Mouse (Mus musculus) heart, postnatal 36 days (tissue): ENCODE data around the gene Sh3gl1. TPM values are rescaled to one million over a fixed set of nuclear protein-coding genes. Genes with fewer than 3 reads are reported as not detected.
"Not testable (repeated sequence)": the region's sequence is repeated elsewhere in the genome, so short reads cannot be mapped to it uniquely, and the experiment has no call there.

ENCODE experiments used
- DNase-seq, 2 experiments: peaks; one replicate each; pipeline ENCODE4 v3.0.0; 2021 to 2022
- intact Hi-C: fragments of 180-260 bp; cut with DNase I; formaldehyde crosslinking; loops from one replicate; pipeline ENCODE4 v1.15.1; 2025
- total RNA-seq, 2 experiments: library from RNA; stranded (reverse); gene quantifications; 2 replicates each; pipeline ENCODE4 v1.2.3; 2021

The Sh3gl1 gene
- total RNA-seq = 10 to 100 TPM; 15.4 to 17.3 TPM

DNA sequence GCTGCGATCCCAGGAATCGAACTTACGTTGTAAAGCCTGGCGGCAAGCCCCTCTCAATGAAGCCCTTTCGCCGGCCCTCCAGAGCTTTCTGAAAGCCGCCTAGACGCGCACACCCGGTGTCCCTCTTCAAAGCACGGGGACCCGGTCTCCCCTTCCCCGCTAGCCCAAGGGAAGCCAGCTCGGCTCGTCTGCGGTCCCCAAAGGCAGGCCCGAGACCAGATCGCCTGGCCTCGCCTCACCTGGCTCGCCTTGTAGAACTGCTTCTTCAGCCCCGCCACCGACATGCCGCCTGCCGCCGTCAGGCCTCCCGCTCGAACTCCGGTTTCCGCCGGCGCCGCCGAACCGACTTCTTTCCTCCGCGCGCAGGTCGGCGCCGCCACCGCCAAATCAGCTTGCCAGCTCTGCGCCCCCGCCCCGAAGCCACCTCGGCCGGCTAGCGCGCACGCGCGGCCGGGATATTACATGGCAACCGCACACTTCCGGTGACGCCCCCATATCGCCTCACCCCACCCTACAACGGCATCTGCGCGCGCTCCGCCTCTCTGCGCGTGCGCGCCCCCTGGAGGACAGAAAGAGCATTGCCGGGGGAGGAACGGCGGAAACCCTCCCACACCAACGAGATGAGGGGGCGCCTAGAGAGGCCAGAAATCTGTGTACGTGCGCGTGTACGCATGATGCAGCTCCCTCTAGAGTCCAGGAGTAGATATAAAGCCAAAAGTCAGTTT lies at the start of gene Sh3gl1:
Sh3gl1 (minus strand) TSS at position 460 of the 725 bp plus-strand sequence.
- DNase-seq = peak; percentile 99 to 100
- intact Hi-C loops = loop anchor here (5.0 kb wide), 1 partner anchor 79 kb away; the partner anchor contains the start of gene Yju2

DNA sequence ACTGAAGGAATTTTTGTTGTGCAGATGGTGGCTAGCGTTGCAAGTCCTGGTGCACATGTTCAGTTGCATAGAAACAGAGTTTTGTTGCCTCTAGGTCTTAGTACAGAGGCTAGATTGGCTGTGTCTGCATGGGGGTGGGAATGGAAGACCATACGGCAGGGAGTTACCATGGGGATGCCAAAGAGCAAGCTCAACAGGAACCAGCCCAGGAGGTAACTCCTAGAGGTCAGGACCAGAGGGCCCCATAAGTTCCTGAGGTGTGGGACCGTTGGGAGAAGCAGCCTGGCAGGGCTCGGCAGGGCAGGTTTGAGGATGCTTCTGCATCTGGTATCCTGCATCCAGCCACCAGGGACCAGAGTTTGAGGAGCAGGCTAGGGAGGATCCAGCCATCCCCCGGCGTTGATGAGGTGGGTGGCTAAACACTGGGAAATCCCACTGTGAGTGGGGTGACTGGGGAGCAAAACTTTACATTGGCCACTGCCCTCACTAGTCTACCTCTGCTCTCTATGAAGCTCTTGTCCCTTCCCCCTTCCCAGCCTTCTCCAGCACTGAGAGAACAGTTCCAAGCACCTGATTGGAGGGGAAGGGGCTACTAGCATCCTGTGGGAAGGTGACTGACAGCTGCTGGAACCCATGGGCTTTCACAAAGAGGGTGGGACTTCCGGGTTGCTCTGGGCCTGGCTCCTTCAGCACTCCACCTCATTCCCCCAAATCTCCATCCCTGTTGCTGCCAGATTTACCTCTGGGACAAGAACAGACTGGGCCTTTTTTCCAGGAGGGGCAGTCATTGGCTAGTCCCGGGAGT lies 44.5 kb upstream of the Sh3gl1 start:
- no peak for DNase-seq
- intact Hi-C loops = loop anchor here (2.0 kb wide), 1 partner anchor 16 kb away; no protein-coding TSS in a partner anchor

DNA sequence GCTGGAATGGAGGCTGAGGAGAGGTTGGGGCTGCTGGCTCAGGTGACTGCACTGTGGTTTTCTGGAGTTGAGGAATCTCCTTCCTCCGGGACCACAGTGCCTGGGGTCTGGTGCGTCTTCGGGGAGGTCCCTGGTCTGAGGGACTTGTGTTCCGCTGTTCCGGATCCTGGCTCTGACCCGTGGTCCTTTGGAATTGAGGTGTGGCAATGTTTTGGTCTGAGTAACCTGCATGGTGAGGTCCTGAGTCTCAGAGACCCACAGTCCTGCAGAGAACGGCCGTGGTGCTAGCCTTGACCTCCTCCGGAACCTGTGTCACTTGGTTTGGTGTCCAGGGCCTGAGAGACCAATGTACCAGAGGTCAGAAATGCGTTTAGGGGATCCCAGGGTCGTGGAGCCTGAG lies 43.5 kb upstream of the Sh3gl1 start:
- no peak for DNase-seq
- intact Hi-C loops = loop anchor here (2.0 kb wide), 1 partner anchor 17 kb away; no protein-coding TSS in a partner anchor

DNA sequence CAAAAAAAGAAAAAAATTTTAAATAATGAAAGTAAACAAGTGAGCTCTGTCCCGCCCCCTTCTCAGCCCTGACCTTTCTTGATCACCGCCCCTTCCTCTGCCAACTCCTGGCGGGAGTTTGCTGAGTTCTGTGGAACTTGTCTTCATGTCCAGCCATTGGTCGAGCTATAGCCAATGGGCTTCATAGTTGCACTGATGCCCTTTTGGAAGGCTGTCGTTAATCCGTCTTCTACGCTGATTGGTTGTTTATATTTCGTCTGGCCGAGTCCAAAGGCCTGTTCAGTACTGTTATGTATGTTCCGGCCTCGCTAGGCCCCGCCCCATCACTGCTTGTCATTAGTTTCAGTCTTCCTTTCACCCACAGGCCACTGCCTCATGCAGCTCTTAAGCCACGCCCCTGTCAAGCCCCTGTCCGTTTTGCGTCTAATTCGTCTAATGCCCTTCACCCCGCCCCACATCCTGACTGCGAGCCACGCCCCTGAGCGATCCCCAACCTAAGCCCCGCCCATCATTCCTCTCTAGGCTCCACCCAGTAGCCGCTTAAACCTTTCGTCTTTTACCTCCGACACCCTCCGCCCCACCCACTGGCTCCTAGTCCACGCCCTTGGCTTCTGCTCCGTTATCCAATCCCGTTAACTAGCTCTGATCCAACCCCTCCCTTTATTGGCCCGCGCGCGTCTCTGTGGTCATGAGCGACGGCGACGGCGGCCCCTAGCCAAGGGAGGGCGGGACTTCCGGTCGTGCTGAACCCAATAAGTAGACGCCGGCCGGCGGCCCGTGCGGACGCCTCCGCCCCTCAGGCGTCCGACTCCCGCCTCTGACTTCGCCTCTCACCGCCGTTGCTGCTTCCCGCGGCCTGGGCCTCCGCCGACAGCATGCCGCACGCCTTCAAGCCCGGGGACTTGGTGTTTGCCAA lies 42.7 kb upstream of the Sh3gl1 start, which contains the start of gene Hdgfl2:
Hdgfl2 (plus strand) TSS at position 755 of the 916 bp plus-strand sequence.
- DNase-seq = peak; percentile 98 to 99
- intact Hi-C loops = no loop called here

DNA sequence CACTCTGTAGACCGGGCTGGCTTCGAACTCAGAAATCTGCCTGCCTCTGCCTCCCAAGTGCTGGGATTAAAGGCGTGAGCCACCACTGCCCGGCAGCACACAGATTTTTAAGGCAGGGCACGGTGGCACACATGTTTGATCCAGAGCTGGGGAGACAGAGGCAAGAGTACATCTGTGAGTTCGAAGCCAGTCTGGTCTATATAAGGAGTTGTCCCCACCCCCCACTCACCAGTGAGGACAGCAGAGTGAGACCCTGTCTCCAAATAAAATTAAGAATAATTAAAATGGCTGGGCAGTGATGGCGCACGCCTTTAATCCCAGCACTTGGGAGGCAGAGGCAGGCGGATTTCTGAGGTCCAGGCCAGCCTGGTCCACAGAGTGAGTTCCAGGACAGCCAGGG lies 41.9 kb upstream of the Sh3gl1 start:
- intact Hi-C loops, DNase-seq: not testable (repeated sequence)

DNA sequence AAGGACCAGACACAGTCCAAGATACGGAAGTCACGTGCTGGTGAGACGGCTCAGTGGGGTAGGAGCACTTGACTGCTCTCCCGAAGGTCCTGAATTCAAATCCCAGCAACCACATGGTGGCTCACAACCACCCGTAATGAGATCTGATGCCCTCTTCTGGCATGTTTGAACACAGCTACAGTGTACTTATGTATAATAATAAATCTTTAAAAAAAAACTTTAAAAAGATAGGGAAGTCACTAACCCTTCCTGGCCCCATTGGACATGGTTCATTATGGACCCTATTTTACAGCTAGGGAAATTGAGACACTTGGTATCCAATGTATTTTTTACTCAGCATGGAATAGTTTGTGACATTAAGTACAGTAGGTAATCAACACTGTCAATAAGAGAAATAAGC lies 41.1 kb upstream of the Sh3gl1 start:
- DNase-seq = no peak
- intact Hi-C loops = no loop called here

DNA sequence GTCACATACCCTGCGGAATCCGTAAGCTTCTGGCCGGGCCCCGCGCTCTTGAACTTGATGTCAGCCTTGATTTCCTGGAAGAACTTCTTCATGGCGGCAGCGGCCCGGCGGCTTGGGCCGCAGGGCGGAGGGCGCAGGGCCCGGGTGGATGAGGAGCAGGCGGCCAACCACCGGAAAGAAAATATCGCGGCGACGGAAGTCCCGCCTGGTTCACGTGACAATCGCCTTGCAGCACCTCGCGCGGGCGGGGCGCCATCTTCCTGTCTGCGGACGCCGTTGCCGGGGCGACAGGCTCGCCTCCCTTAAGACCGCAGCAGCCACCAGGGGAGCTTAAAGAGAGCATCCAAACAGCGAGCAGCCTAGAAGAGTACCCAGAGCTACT lies 38.4 kb upstream of the Sh3gl1 start, which contains the start of gene Ubxn6:
Ubxn6 (minus strand) TSS at position 202 of the 382 bp plus-strand sequence.
- peak; percentile 96 to 98 for DNase-seq
- intact Hi-C loops = no loop called here

DNA sequence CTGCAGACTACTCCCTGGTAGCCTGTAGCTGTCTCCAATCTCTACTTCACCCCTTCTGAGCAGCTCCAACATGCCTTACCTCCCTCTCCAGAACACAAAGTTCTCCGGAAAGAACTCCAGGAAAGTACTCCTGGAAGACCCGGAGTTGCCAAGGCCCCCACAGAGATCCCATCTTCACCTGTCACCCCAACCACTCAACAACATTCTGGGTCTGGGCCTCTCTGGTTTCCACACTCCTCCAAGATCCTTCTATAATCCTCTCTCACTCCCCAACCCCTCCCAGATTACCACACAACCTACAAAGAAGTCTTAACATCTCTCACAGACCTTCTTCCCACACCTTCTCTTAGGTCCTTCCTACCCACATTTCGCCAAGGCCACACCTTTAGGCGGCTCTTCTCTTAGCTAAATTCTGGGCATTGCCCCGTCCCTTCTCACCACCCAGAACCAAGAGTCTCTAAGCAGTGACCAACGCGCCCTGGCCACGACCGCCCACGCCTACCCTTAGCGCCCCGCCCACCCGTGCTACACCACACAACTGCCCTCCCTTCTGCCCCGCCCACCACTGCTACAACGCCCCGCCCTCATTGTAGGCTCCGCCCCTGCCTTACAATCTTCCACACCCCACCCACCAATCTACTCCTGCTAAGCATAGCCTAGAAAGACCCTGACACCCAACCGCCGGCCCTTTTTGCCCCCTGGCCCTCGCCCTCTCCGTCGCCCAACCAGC lies 37.8 kb upstream of the Sh3gl1 start:
- intact Hi-C loops = no loop called here
- DNase-seq = peak; percentile 80 to 83

DNA sequence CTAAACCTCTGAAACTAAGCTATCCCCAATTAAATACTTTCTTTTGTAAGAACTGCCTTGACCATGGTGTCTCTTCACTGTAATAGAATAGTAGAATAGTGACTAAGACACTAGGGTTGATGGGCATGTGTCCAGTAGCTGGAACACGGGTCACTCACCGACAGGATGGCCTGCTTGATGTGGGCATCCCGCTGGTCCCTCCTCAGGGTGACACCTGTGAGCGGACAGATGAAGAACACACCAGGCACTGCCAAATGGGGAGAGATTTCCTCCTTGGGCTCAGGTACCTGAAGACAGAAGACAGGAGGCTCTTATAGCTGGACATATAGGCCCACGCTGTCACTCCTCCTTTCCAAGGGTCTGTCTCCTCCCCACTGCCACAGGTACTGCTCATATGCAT lies 35.8 kb upstream of the Sh3gl1 start:
- no peak for DNase-seq
- intact Hi-C loops = loop anchor here (2.0 kb wide), 1 partner anchor 31 kb away; the partner anchor contains the start of gene Chaf1a

DNA sequence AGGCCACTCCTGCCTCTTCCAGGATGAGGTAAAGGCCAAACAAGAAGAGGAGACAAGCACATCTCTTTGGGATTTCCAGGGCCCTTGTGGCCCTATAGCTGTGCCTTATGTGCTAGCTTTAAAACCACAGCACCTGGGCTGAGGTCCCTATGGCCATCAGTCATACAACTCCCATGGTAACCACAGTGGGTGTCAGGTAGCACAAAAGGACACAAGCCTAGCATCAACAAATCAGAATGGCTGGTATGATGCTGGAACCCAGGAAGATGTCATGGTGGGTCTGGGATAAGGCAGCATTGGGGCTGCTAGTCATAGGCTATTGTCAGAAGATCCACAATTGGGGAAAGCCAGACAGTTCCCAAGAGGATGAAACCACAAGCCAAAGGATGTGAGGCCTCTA lies 34.7 kb upstream of the Sh3gl1 start:
- no peak for DNase-seq
- intact Hi-C loops = no loop called here

DNA sequence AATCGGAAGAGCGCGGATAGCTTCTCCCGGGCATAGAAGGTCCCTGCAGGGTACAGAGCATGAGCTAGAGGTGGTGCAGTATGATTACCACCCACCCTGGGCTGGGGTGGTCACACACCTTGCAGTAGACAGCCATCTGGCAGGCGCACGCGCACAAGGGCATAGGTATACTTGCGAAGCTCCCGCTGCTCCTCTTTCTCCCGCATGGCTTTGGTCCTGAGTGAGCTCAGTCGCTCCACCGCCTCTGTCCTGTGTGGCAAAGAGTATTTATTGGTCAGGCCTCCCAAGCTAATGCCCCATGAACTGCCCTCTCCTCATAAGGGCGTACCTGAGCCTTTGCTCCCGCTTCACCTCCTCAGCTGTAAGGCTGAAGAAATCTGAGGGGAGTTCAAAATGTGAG lies 32.6 kb upstream of the Sh3gl1 start:
- intact Hi-C loops = no loop called here
- DNase-seq = no peak

DNA sequence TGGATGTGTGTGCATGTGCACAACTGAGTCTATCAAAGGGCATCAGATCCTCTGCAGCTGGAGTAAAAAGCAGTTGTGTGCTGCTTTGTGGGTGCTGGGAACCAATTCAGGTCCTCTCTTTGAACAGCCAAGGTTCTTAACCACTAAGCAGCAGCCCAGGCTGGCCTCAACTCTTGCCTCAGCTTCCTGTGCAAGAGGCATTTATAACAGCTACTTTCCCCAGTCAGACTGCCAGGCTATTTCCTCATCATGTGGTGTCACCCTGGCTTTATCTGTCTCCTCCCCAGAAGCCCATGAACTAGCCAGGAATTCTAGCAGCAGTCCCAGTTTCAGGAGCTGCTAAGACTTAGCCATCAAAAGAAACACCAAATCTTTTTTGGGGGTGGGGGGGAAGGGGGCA lies 30.0 kb upstream of the Sh3gl1 start:
- intact Hi-C loops = no loop called here
- no peak for DNase-seq

DNA sequence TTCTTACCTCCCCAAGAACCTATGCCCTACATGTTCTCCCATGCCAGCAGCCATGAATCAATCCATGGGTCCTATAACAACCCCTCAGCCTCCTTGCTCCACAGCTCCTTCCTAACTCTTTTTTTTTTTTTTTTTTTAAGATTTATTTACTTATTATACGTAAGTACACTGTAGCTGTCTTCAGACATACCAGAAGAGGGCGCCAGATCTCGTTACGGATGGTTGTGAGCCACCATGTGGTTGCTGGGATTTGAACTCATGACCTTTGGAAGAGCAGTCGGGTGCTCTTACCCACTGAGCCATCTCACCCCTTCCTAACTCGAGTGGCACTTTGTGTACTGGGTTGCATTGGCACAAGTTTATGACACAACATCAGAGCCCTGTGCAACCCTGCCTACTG lies 29.3 kb upstream of the Sh3gl1 start:
- intact Hi-C loops, DNase-seq: not testable (repeated sequence)

DNA sequence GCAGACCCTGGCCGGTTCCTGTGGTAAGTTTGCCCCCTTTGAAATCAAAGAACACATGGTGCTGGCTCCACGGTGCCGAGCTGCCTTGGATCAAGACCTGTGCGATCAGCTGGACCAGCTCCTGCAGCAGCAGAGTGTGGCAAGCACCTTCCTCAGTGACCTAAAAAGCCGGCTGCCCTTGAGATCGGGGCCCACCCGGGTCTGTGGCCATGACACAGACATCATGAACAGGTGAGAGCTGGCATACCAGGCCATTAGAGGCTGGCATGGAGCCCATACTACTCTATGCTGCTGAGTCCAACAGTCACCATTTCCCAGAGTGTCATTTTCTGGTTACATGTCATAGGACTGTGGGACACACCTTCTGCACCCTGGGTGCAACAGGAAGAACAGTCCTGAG lies 25.6 kb upstream of the Sh3gl1 start:
- DNase-seq = no peak
- intact Hi-C loops = no loop called here

DNA sequence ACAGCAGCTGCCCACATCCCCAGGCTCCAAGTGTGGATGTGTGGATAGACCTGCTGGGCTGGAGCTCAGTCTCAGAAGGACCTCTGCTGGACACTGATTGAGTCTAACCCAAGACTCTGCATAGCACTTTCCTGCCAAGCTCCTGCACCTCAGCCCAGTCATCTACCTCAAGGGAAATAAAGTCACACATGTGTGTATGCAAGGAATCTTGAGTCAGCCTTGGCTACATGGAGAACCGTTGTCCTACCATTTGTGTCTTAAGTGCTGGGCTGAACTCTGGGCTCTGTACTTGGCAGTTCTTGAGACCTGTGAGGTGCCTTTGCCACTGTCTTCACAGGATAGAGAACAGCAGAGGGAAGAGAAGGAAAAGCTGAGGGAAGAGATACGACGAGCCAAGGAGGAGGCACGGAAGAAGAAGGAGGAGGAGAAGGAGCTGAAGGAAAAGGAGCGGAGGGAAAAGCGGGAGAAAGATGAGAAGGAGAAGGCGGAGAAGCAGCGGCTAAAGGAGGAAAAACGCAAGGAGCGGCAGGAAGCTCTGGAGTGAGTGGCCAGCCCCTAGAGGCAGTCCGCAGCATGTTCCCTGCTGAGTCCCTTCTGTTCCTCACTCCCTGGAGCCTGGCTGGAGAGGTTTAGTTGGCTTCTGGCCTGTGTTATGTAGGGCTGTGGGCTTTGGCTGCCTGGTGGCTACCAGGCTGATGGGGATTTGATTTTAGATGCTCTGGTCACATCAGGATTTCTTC lies 21.1 kb upstream of the Sh3gl1 start:
- intact Hi-C loops = no loop called here
- DNase-seq = no peak

DNA sequence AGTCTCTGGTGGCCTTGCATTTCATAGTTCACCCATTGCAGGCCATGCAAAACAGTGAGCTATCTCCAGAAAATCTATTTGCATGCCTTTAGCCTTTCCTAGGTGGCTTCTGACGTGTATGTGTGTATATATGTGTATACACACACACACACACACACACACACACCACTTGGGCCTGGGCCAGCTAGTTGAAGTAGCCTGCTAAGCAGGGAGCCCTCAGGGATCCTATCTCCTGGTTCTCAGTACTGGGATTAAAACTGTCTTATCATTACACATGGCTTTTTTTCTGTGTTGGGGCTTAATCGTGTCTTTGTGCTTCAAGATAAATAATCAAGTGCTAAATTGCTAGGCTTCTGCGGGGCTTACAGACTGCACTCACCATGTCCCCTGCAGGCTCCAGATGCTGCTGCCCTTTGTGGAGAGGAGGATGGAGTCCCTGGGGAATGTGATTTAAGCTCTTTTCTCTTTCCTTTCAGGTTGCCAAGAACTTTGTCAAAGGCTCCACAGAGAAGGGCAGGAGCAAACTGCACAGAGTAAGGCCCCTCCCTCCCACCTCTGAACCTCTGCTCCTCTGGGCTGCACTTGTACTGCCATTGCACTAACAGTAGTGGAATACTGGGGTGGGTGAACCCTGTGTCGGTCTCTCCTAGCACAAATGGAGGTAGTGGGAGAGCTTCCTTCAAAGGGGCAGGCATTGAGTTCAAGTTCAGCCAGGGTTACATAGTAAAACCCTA lies 19.7 kb upstream of the Sh3gl1 start:
- no peak for DNase-seq
- intact Hi-C loops = no loop called here

DNA sequence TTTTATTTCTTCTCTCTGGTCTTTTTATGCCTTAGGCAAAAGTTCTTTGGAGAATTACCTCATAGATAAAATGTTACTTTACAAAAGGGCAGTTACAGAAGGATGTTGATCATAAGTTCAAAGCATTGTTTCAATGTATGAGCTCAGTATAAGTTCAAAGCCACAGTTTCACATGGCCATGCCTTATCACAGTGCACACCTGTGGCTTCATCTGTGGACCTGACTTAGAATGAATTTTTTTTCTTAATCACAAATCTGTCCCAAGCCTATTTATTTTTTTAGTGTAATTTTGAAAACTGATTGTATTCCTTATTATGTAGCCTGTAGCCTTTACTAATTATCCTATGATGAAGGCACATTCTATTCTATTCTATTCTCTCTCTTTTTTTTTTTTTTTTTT lies 18.5 kb upstream of the Sh3gl1 start:
- no peak for DNase-seq
- intact Hi-C loops = no loop called here

DNA sequence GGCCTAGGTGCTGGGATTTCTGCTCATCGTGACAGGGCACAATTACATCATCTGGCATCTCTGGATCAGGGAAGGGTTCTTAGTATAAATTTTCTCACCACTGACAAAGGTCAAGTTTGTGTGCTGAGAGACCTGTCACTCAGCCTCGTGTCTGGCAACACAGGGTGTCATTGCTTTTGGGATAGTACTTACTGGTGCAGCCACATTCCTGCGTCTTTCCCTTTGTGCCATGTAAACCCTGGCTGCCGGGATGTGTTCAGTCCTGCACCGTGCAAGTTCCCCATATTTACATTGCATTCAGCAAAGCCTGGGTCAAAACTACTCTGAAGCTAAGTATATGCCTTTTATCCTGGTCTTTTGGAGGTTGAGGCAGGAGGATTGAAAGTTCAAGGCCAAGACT lies 14.9 kb upstream of the Sh3gl1 start:
- DNase-seq = no peak
- intact Hi-C loops = no loop called here

DNA sequence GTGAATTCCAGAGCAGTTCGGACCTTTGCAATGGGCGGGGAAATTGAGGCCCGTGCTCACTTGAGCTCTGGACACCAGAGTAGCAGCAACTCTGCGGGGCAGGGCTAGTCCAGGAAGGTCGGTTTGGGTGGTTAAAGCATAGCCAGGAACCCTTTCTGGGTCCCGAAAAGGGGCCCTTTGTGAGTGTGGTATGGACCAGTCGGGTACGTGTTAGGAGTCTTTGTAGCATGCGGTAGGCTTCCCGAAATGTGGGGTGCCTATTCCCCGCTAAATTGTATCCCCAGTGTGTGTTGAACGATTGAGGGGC lies 4.4 kb upstream of the Sh3gl1 start:
- no peak for DNase-seq
- intact Hi-C loops = loop anchor here (2.0 kb wide), 1 partner anchor 32 kb away; no protein-coding TSS in a partner anchor
